Mouse (Mus musculus): ENCODE data around the gene Dlg2. TPM values are rescaled to one million over a fixed set of nuclear protein-coding genes. Genes with fewer than 3 reads are reported as not detected.

Gene Dlg2
- polyA plus RNA-seq, 1 experiment, result not detected

- no peak for TF ChIP-seq CTCF (IDR thresholded peaks at IDR 0.05; ENCODE audit: low read depth, low read length)
- TF ChIP-seq POLR2A (IDR thresholded peaks at IDR 0.05; ENCODE audit: borderline replicate concordance, low read depth, low read length), result no peak
- no peak overlapping the region for H3K4me3 ChIP-seq (ENCODE audit: insufficient read depth, low read length)
- H3K4me1 ChIP-seq (ENCODE audit: control insufficient read depth, insufficient read depth, low read length), result no peaks in the 10 kb centered on the region
These were observed 1564.4 kb downstream of the Dlg2 start for GRCm38 (mm10) chr7:92040785-92041411.

GRCm38 (mm10) chr7:92044966-92045365, 1568.5 kb downstream of the Dlg2 start:
- TF ChIP-seq POLR2A (IDR thresholded peaks at IDR 0.05; ENCODE audit: borderline replicate concordance, low read depth, low read length), result no peak
- no peak for TF ChIP-seq CTCF (IDR thresholded peaks at IDR 0.05; ENCODE audit: low read depth, low read length)
- no peak overlapping the region for H3K4me3 ChIP-seq (ENCODE audit: insufficient read depth, low read length)

More at GRCm38 (mm10) chr7:92040785-92041411, 1564.4 kb downstream of the Dlg2 start:
- no peak overlapping the region for H3K27ac ChIP-seq (ENCODE audit: insufficient read depth, low read depth, low read length)

DNA sequence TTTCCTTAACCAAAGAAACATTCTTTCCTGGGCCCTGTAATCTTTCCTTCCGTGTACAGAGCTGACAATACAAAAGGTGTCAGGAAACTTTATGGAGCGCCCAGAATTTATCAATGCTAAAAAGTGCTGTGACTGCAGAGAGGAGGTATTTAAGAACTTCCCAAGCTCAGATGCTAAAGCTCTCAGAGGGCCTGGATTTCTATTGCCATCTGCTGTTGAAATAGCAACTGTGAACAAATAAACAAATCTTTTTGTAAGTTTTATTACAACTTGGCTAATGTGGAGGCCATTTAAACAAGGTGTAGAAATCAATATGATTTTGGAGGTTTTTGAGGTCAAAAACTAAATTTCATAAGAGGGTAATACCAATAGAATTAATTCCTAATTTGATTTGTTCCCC, 1570.8 kb downstream of the Dlg2 start:
- H3K4me3 ChIP-seq (ENCODE audit: insufficient read depth, low read length), result no peak overlapping the region
- no peak overlapping the region for H3K27ac ChIP-seq (ENCODE audit: insufficient read depth, low read depth, low read length)
- no peaks in the 10 kb centered on the region for H3K4me1 ChIP-seq (ENCODE audit: control insufficient read depth, insufficient read depth, low read length)
- TF ChIP-seq CTCF (IDR thresholded peaks at IDR 0.05; ENCODE audit: low read depth, low read length), result no peak
- no peak for TF ChIP-seq POLR2A (IDR thresholded peaks at IDR 0.05; ENCODE audit: borderline replicate concordance, low read depth, low read length)

More at GRCm38 (mm10) chr7:92044966-92045365, 1568.5 kb downstream of the Dlg2 start:
- no peaks in the 10 kb centered on the region for H3K4me1 ChIP-seq (ENCODE audit: control insufficient read depth, insufficient read depth, low read length)
- H3K27ac ChIP-seq (ENCODE audit: insufficient read depth, low read depth, low read length), result no peak overlapping the region

DNA sequence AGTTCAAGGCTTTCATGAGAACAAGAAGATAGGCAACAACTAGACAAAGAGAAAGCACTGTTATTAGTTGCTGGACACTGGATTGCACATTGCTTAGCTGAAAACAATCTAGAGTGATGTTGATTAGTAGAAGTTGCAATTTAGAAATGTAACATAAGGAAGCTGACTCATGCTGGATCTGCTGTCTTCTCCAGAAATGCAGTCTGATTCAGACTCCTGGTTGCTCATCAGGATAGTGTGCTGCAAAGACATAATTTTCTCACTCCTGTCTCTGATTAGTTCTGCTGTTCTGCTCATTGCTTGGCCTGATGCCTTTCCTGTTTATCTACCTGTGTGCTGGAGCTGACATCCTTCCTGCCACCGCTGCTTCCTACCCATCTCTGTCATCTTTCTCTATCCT, 1572.4 kb downstream of the Dlg2 start:
- Histone ChIP-seq H3K27ac (ENCODE audit: insufficient read depth, low read depth, low read length) (no peak overlapping the region), H3K4me3 (ENCODE audit: insufficient read depth, low read length) (no peak overlapping the region), H3K4me1 (ENCODE audit: control insufficient read depth, insufficient read depth, low read length) (no peaks in the 10 kb centered on the region)
- TF ChIP-seq POLR2A (IDR thresholded peaks at IDR 0.05; ENCODE audit: borderline replicate concordance, low read depth, low read length) (no peak), CTCF (IDR thresholded peaks at IDR 0.05; ENCODE audit: low read depth, low read length) (no peak)

DNA sequence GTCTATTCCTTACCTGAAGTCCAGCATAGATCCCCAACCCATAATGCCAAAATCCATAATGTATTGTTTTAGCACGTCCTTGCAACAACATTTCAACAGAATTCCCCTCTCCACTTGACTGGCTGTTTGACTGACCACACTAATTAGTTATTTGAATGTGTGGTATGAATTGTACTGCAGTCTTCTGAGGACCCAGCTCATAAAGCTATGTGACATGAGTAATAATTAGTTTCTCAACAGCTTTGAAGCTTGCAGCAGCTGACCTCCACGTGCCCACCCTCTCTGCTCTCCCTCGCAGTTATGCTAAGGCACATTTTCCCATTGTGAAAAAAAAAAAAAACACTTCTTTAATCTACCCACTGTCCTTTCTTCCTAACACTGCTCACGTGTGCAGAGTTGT, 1590.4 kb downstream of the Dlg2 start:
- TF ChIP-seq CTCF (IDR thresholded peaks at IDR 0.05; ENCODE audit: low read depth, low read length) (no peak), POLR2A (IDR thresholded peaks at IDR 0.05; ENCODE audit: borderline replicate concordance, low read depth, low read length) (no peak)
- H3K27ac ChIP-seq (ENCODE audit: insufficient read depth, low read depth, low read length), result no peak overlapping the region
- H3K4me1 ChIP-seq (ENCODE audit: control insufficient read depth, insufficient read depth, low read length), result no peaks in the 10 kb centered on the region
- H3K4me3 ChIP-seq (ENCODE audit: insufficient read depth, low read length), result no peak overlapping the region

DNA sequence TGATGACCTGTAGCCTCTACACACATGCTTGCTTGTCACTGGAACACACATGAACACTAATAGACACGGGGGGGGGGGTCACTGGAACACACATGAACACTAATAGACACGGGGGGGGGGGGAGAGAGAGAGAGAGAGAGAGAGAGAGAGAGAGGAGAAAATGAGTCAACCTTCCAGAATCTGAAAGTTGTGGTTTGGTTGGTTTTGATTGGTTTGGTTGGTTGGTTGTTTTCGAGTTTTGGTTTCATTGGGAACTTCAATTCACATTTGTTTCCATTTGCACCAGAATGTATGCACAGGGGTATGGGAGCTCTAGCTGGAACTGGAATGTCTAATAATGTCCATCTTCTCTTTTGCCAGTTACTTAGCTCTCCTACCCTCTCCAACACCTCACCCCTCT, 1611.0 kb downstream of the Dlg2 start:
- Histone ChIP-seq H3K4me3 (ENCODE audit: insufficient read depth, low read length) (no peak overlapping the region), H3K27ac (ENCODE audit: insufficient read depth, low read depth, low read length) (no peak overlapping the region), H3K4me1 (ENCODE audit: control insufficient read depth, insufficient read depth, low read length) (no peaks in the 10 kb centered on the region)
- TF ChIP-seq POLR2A (IDR thresholded peaks at IDR 0.05; ENCODE audit: borderline replicate concordance, low read depth, low read length) (no peak), CTCF (IDR thresholded peaks at IDR 0.05; ENCODE audit: low read depth, low read length) (no peak)

DNA sequence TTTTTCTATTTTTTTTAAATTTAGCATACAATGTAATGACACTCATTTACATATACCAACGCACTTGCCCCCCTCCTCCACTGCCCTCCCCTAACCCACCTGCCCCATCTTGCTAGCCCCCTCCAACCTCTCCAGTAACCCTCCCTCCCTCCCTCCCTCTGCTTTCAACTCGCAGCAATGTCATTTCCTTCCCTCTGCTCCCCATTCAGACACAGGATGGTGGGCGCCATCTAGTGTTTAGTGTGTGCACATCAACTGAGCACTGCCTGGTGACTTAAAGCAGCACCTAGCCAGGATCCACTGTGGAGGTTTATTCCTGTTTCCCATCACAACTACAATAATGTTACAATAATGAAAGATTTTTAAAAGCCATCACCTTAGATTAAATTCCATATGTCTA, 1617.4 kb downstream of the Dlg2 start:
- Histone ChIP-seq H3K4me3 (ENCODE audit: insufficient read depth, low read length) (no peak overlapping the region), H3K27ac (ENCODE audit: insufficient read depth, low read depth, low read length) (no peak overlapping the region), H3K4me1 (ENCODE audit: control insufficient read depth, insufficient read depth, low read length) (no peaks in the 10 kb centered on the region)
- peak; percentile 63 for TF ChIP-seq CTCF (IDR thresholded peaks at IDR 0.05; ENCODE audit: low read depth, low read length)
- TF ChIP-seq POLR2A (IDR thresholded peaks at IDR 0.05; ENCODE audit: borderline replicate concordance, low read depth, low read length), result no peak

DNA sequence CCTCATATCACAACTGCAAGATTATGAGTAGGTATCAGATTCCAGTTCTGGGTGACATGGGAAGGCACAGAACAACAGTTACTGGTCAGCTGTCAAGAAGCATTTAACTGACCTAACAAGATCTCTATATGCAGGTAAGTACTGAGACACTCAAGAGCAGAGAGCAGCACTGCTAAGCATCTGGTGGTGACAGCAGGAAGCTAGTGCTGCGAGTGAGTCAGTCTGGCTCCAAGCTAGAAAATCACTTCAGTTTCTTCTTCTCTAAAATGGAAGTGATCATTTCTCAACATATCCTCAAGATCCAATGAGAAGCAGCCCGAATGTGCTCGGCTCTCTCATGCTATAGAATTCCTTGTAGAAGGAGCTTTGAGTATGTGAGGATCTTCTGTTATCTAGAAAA, 1618.7 kb downstream of the Dlg2 start:
- TF ChIP-seq POLR2A (IDR thresholded peaks at IDR 0.05; ENCODE audit: borderline replicate concordance, low read depth, low read length) (no peak), CTCF (IDR thresholded peaks at IDR 0.05; ENCODE audit: low read depth, low read length) (no peak)
- no peaks in the 10 kb centered on the region for H3K4me1 ChIP-seq (ENCODE audit: control insufficient read depth, insufficient read depth, low read length)
- no peak overlapping the region for H3K27ac ChIP-seq (ENCODE audit: insufficient read depth, low read depth, low read length)
- no peak overlapping the region for H3K4me3 ChIP-seq (ENCODE audit: insufficient read depth, low read length)

DNA sequence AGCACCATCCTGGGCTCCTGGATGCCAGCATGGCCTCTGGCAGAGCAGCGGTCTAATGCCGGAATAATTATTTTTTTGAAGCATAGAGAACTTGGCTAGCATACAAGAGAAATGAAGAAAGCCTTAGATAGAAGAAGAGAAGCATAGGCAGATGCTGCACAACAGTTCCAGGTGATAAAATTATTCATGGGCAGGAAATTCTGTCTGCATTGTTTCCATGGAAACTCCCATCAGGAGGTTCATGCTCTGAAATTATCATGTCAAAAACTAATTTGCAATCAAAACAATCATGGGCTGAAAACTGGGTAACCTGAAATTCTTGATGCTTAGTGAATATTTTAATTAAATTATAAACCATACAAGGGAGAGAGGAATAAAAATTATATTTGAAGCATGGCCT, 1624.4 kb downstream of the Dlg2 start:
- no peak overlapping the region for H3K27ac ChIP-seq (ENCODE audit: insufficient read depth, low read depth, low read length)
- TF ChIP-seq POLR2A (IDR thresholded peaks at IDR 0.05; ENCODE audit: borderline replicate concordance, low read depth, low read length) (no peak), CTCF (IDR thresholded peaks at IDR 0.05; ENCODE audit: low read depth, low read length) (no peak)
- no peak overlapping the region for H3K4me3 ChIP-seq (ENCODE audit: insufficient read depth, low read length)
- no peaks in the 10 kb centered on the region for H3K4me1 ChIP-seq (ENCODE audit: control insufficient read depth, insufficient read depth, low read length)

DNA sequence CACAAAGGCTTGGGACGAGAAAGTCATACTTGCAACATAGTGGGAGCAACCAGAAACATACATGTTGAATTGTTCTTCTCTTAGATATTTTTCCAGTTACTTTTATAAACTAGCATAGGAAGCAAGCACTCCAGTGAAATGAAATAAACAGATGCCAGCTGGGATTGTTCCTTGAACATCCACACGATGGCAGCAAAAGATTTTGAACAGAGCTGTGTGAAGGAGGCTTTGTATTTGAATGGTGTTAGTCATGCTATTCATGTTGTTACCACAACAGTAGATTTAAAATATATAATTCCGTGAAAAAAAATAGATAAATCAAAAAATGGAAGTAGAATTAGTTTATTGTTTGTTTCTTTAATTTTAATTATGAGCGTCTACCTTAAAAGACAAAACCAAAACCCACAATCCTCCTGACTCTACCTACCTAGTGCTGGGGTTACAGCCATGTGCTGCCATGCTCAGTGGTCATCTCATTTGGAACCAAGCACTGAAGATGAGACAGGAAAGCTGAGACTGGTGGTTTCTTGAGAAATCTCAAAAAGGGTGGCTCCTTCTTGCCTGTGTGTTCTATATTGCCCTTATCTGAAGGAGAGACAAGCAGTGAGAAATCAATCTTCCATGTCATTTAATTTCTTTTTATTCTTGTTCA, 1626.5 kb downstream of the Dlg2 start:
- no peak overlapping the region for H3K4me3 ChIP-seq (ENCODE audit: insufficient read depth, low read length)

More for the DNA sequence above, 1626.5 kb downstream of the Dlg2 start:
- TF ChIP-seq CTCF (IDR thresholded peaks at IDR 0.05; ENCODE audit: low read depth, low read length) (no peak), POLR2A (IDR thresholded peaks at IDR 0.05; ENCODE audit: borderline replicate concordance, low read depth, low read length) (no peak)
- H3K4me1 ChIP-seq (ENCODE audit: control insufficient read depth, insufficient read depth, low read length), result no peaks in the 10 kb centered on the region
- no peak overlapping the region for H3K27ac ChIP-seq (ENCODE audit: insufficient read depth, low read depth, low read length)

Data from bone marrow macrophage, adult 2 months (primary cell).